Mouse (Mus musculus): ENCODE measurements at regions not wholly inside any gene's neighbourhood (a gene's known extent, or its start where the extent isn't known, plus 50 kb on each side); places are given as distances from the start of the nearest gene placed in this dataset.
A peak's percentile ranks its signal among the peaks of the same experiment; 100 is the strongest.

- no peaks in the 10 kb centered on the region for H3K36me3 ChIP-seq (ENCODE audit: control insufficient read depth, insufficient read depth)
- no peaks in the 10 kb centered on the region for H3K79me3 ChIP-seq (ENCODE audit: low read depth)
- no peak for TF ChIP-seq CTCF (IDR thresholded peaks at IDR 0.05; ENCODE audit: control insufficient read depth, insufficient read depth, insufficient read length)
- TF ChIP-seq MYOD1 (IDR thresholded peaks at IDR 0.05; ENCODE audit: control insufficient read depth, insufficient read length, low read depth), result no peak
- TF ChIP-seq FOSL1 (IDR thresholded peaks at IDR 0.05; ENCODE audit: insufficient read depth, low read length, poor library complexity, severe bottlenecking), result no peak
- no peak for TF ChIP-seq CEBPB (IDR thresholded peaks at IDR 0.05; ENCODE audit: low read depth)
- H3K79me2 ChIP-seq (ENCODE audit: control insufficient read depth, insufficient read depth), result no peaks in the 10 kb centered on the region
- peaks cover 4% of the 10 kb centered on the region for H3K27me3 ChIP-seq (ENCODE audit: control insufficient read depth, insufficient read depth, insufficient read length)
- H3K4me3 ChIP-seq (ENCODE audit: insufficient read depth, poor library complexity, severe bottlenecking), result no peak overlapping the region
- no peak overlapping the region for H3ac ChIP-seq (ENCODE audit: control insufficient read depth, insufficient read length, low read depth)
These were observed 89.8 kb upstream of the Cadm1 start for GRCm38 (mm10) chr9:47440128-47440527.

DNA sequence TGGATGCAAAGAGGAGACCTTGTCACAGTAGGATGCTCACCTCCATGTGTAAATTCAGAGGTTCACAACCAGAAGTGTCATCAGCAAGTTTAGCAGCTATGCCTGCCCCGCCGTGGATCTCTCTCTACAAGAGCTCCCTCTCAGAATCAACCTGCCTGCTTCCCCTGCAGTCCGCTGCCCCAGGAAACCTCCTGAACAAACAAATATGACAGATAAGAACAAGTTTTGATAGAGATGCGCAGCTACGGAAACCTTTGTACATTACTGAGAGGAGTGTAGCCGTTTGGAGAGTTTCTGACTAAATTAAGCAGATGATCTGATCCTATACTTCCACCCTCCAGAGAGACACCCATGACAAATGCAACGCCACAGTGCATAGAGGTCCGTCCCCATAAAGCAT is 88.8 kb upstream of the Cadm1 start:
- Histone ChIP-seq H3K79me3 (ENCODE audit: low read depth) (no peaks in the 10 kb centered on the region), H3ac (ENCODE audit: control insufficient read depth, insufficient read length, low read depth) (no peak overlapping the region), H3K27me3 (ENCODE audit: control insufficient read depth, insufficient read depth, insufficient read length) (no peaks in the 10 kb centered on the region), H3K36me3 (ENCODE audit: control insufficient read depth, insufficient read depth) (no peaks in the 10 kb centered on the region), H3K4me3 (ENCODE audit: insufficient read depth, poor library complexity, severe bottlenecking) (no peak overlapping the region), H3K79me2 (ENCODE audit: control insufficient read depth, insufficient read depth) (no peaks in the 10 kb centered on the region)
- no peak for TF ChIP-seq USF1 (IDR thresholded peaks at IDR 0.05; ENCODE audit: low read depth)
- TF ChIP-seq MYOD1 (IDR thresholded peaks at IDR 0.05; ENCODE audit: control insufficient read depth, insufficient read length, low read depth), result no peak
- TF ChIP-seq CEBPB (IDR thresholded peaks at IDR 0.05; ENCODE audit: low read depth), result no peak
- TF ChIP-seq FOSL1 (IDR thresholded peaks at IDR 0.05; ENCODE audit: insufficient read depth, low read length, poor library complexity, severe bottlenecking), result no peak

DNA sequence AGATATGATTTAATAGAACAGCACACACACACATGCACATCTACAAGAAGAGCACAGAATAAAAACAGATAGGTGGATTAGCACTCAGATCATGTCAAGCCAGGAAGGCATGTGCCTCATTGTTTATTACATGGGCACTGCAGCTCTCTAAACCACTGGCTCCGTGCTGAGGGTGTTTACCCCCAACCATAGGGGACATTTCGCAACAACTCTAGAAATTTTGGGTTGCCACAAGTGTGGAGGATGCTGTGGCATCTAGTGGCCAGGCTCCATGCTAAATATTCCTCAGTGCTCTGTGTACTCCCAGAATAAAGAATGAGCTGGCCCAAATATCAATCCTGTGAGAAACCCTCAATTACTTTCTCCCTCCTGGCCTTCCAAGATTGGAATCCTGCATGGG is 85.8 kb upstream of the Cadm1 start:
- Histone ChIP-seq H3K36me3 (ENCODE audit: control insufficient read depth, insufficient read depth) (no peaks in the 10 kb centered on the region), H3K79me2 (ENCODE audit: control insufficient read depth, insufficient read depth) (no peaks in the 10 kb centered on the region), H3K4me3 (ENCODE audit: insufficient read depth, poor library complexity, severe bottlenecking) (no peak overlapping the region), H3ac (ENCODE audit: control insufficient read depth, insufficient read length, low read depth) (no peak overlapping the region), H3K79me3 (ENCODE audit: low read depth) (no peaks in the 10 kb centered on the region), H3K27me3 (ENCODE audit: control insufficient read depth, insufficient read depth, insufficient read length) (no peaks in the 10 kb centered on the region)
- TF ChIP-seq CEBPB (IDR thresholded peaks at IDR 0.05; ENCODE audit: low read depth) (peak; percentile 92), MYOD1 (IDR thresholded peaks at IDR 0.05; ENCODE audit: control insufficient read depth, insufficient read length, low read depth) (no peak)

GRCm38 (mm10) chr9:47444752-47445151 is 85.2 kb upstream of the Cadm1 start:
- no peaks in the 10 kb centered on the region for H3K36me3 ChIP-seq (ENCODE audit: control insufficient read depth, insufficient read depth)
- H3K79me2 ChIP-seq (ENCODE audit: control insufficient read depth, insufficient read depth), result no peaks in the 10 kb centered on the region
- H3ac ChIP-seq (ENCODE audit: control insufficient read depth, insufficient read length, low read depth), result no peak overlapping the region
- H3K4me3 ChIP-seq (ENCODE audit: insufficient read depth, poor library complexity, severe bottlenecking), result no peak overlapping the region
- no peaks in the 10 kb centered on the region for H3K79me3 ChIP-seq (ENCODE audit: low read depth)
- H3K27me3 ChIP-seq (ENCODE audit: control insufficient read depth, insufficient read depth, insufficient read length), result no peaks in the 10 kb centered on the region
- TF ChIP-seq FOSL1 (IDR thresholded peaks at IDR 0.05; ENCODE audit: insufficient read depth, low read length, poor library complexity, severe bottlenecking), result no peak
- no peak for TF ChIP-seq CEBPB (IDR thresholded peaks at IDR 0.05; ENCODE audit: low read depth)
- TF ChIP-seq MYOG (IDR thresholded peaks at IDR 0.05; ENCODE audit: control insufficient read depth, extremely low read depth, insufficient read length), result no peak
- no peak for TF ChIP-seq MAX (IDR thresholded peaks at IDR 0.05)
- no peak for TF ChIP-seq CTCF (IDR thresholded peaks at IDR 0.05; ENCODE audit: control insufficient read depth, insufficient read depth, insufficient read length)
- no peak for TF ChIP-seq MYOD1 (IDR thresholded peaks at IDR 0.05; ENCODE audit: control insufficient read depth, insufficient read length, low read depth)
- TF ChIP-seq USF1 (IDR thresholded peaks at IDR 0.05; ENCODE audit: low read depth), result no peak

DNA sequence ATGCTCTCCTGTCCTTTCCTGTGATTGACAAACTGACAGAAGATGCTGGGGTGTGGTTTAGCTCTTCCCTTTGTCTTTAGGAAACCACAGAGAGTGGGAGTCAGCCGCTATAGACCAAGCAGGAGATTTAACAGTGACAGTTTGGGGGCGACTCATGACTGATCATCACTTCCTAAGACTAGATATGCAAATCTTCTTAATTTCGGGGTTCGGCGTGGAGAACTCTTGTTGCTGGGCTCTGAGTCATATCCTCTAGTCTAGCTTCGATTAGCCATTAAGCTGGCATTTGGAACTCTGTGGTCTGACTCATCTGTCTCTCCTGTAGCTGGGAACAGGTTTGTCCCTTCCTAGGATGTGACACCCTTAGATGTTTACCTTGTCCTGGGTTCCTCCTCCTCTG is 84.6 kb upstream of the Cadm1 start:
- TF ChIP-seq FOSL1 (IDR thresholded peaks at IDR 0.05; ENCODE audit: insufficient read depth, low read length, poor library complexity, severe bottlenecking) (no peak), CTCF (IDR thresholded peaks at IDR 0.05; ENCODE audit: control insufficient read depth, insufficient read depth, insufficient read length) (no peak), USF1 (IDR thresholded peaks at IDR 0.05; ENCODE audit: low read depth) (no peak), CEBPB (IDR thresholded peaks at IDR 0.05; ENCODE audit: low read depth) (no peak), MYOD1 (IDR thresholded peaks at IDR 0.05; ENCODE audit: control insufficient read depth, insufficient read length, low read depth) (no peak), MAX (IDR thresholded peaks at IDR 0.05) (no peak), MYOG (IDR thresholded peaks at IDR 0.05; ENCODE audit: control insufficient read depth, extremely low read depth, insufficient read length) (no peak)
- no peaks in the 10 kb centered on the region for H3K27me3 ChIP-seq (ENCODE audit: control insufficient read depth, insufficient read depth, insufficient read length)
- H3K79me2 ChIP-seq (ENCODE audit: control insufficient read depth, insufficient read depth), result no peaks in the 10 kb centered on the region
- H3K36me3 ChIP-seq (ENCODE audit: control insufficient read depth, insufficient read depth), result no peaks in the 10 kb centered on the region
- no peak overlapping the region for H3K4me3 ChIP-seq (ENCODE audit: insufficient read depth, poor library complexity, severe bottlenecking)
- no peaks in the 10 kb centered on the region for H3K79me3 ChIP-seq (ENCODE audit: low read depth)
- no peak overlapping the region for H3ac ChIP-seq (ENCODE audit: control insufficient read depth, insufficient read length, low read depth)

DNA sequence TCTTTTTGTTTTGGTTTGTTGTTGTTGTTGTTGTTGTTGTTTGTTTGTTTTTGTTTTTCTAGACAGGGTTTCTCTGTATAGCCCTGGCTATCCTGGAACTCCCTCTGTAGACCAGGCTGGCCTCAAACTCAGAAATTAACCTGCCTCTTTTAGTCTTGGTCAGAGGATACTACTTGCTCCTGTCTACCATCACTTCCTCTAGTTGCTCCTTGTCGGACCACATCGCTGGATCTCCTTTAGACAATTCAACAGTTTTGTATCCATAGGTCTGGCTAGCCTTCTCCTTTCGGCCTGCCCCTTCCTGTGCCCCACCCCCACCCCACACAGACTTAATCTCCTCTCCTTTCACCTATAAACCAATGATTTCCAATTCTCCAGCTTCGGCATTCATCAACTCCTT is 77.2 kb upstream of the Cadm1 start:
- H3K27me3 ChIP-seq (ENCODE audit: control insufficient read depth, insufficient read depth, insufficient read length), result no peaks in the 10 kb centered on the region
- TF ChIP-seq CTCF (IDR thresholded peaks at IDR 0.05; ENCODE audit: control insufficient read depth, insufficient read depth, insufficient read length) (no peak), FOSL1 (IDR thresholded peaks at IDR 0.05; ENCODE audit: insufficient read depth, low read length, poor library complexity, severe bottlenecking) (no peak), MAX (IDR thresholded peaks at IDR 0.05) (no peak), CEBPB (IDR thresholded peaks at IDR 0.05; ENCODE audit: low read depth) (no peak), USF1 (IDR thresholded peaks at IDR 0.05; ENCODE audit: low read depth) (no peak), MYOG (IDR thresholded peaks at IDR 0.05; ENCODE audit: control insufficient read depth, extremely low read depth, insufficient read length) (no peak), MYOD1 (IDR thresholded peaks at IDR 0.05; ENCODE audit: control insufficient read depth, insufficient read length, low read depth) (no peak)
- H3K36me3 ChIP-seq (ENCODE audit: control insufficient read depth, insufficient read depth), result no peaks in the 10 kb centered on the region
- H3K4me3 ChIP-seq (ENCODE audit: insufficient read depth, poor library complexity, severe bottlenecking), result no peak overlapping the region
- H3K79me2 ChIP-seq (ENCODE audit: control insufficient read depth, insufficient read depth), result no peaks in the 10 kb centered on the region
- no peaks in the 10 kb centered on the region for H3K79me3 ChIP-seq (ENCODE audit: low read depth)
- no peak overlapping the region for H3ac ChIP-seq (ENCODE audit: control insufficient read depth, insufficient read length, low read depth)
